ENCODE assay signal across 17 mouse cellular contexts in genomic region chr10:19904077-19904820, GRCm38 (mm10). TPM values are rescaled to one million over a fixed set of nuclear protein-coding genes. Genes with fewer than 3 reads are reported as not detected.
DNase-seq lines count a peak whose midpoint lies in the region; ATAC-seq and TF ChIP-seq lines count a peak whose summit lies in the region.
"Had no signal": no experiment of that assay in that cellular context is flagged by ENCODE, and none has a peak within 500 bp of the region (broad histone marks: within the 10 kb centered on the region; RNA-seq: fewer than 3 reads in every experiment).

No protein-coding gene starts in this region.

- no peaks in the 10 kb centered on the region for H3K9me3 ChIP-seq in limb, embryonic 14.5 days (ENCODE audit: control insufficient read depth, low read length)
- H3K9me3 ChIP-seq: hindbrain, embryonic 12.5 days; limb, embryonic 12.5 days; lung, embryonic 15.5 days; midbrain, embryonic 13.5 days had no signal

- no peak for TF ChIP-seq POLR2A in limb, embryonic 14.5 days (IDR thresholded peaks at IDR 0.05; ENCODE audit: borderline replicate concordance, extremely low read depth, insufficient read depth, insufficient read length)

- H3K4me3 ChIP-seq in limb, embryonic 14.5 days (replicated peaks; ENCODE audit: low read length) = no peak overlapping the region
- H3K4me3 ChIP-seq: heart, adult 2 months; hindbrain, embryonic 12.5 days; limb, embryonic 12.5 days; lung, embryonic 15.5 days; midbrain, embryonic 13.5 days had no signal

- H3K27ac ChIP-seq in limb, embryonic 14.5 days (replicated peaks; ENCODE audit: low read depth, low read length) = no peak overlapping the region
- H3K27ac ChIP-seq: heart, adult 2 months; hindbrain, embryonic 12.5 days; limb, embryonic 12.5 days; lung, embryonic 15.5 days; midbrain, embryonic 13.5 days had no signal

- H3K9ac ChIP-seq in limb, embryonic 14.5 days (ENCODE audit: low read depth, low read length, severe bottlenecking) = no peak overlapping the region
- H3K9ac ChIP-seq: hindbrain, embryonic 12.5 days; limb, embryonic 12.5 days; lung, embryonic 15.5 days; midbrain, embryonic 13.5 days had no signal

- H3K4me2 ChIP-seq in limb, embryonic 14.5 days (replicated peaks; ENCODE audit: low read depth, low read length, severe bottlenecking) = 0 out of 2 replicates have a peak overlapping the region, but pooled peaks have one; percentile 5
- H3K4me2 ChIP-seq: hindbrain, embryonic 12.5 days; limb, embryonic 12.5 days; lung, embryonic 15.5 days; midbrain, embryonic 13.5 days had no signal

- no peaks in the 10 kb centered on the region for H3K27me3 ChIP-seq in limb, embryonic 14.5 days (ENCODE audit: control insufficient read depth, insufficient read depth, low read length)
- H3K27me3 ChIP-seq: hindbrain, embryonic 12.5 days; limb, embryonic 12.5 days; lung, embryonic 15.5 days; midbrain, embryonic 13.5 days had no signal

- peak; percentile 53 for DNase-seq in layer of hippocampus, adult 11-12 months (ENCODE audit: low spot score)
- no peak for DNase-seq in layer of hippocampus, postnatal 25 days (ENCODE audit: extremely low spot score in 1 of 2, low spot score in 1 of 2)
- DNase-seq in cerebellum, adult 9-10 months = peak; percentile 55
- peak; percentile 63 for DNase-seq in gonadal fat pad, adult 2 months (ENCODE audit: low read depth)
- no peak for DNase-seq in limb, embryonic 14.5 days (ENCODE audit: low spot score)
- no peak for DNase-seq in kidney, adult 18-20 months
- no peak for DNase-seq in embryo, embryonic 11 days
- DNase-seq in adipocyte (ENCODE audit: low spot score) = no peak
- DNase-seq: adrenal gland, postnatal 14 days; heart, adult 2 months; kidney, adult 2 months; spleen, adult 18-20 months; thymus, adult 2 months had no signal

- H3K36me3 ChIP-seq in limb, embryonic 14.5 days (ENCODE audit: control insufficient read depth, insufficient read depth, low read length) = no peaks in the 10 kb centered on the region
- H3K36me3 ChIP-seq: midbrain, embryonic 13.5 days had no signal

- no peak for ATAC-seq in limb, embryonic 14.5 days (ENCODE audit: low FRiP score, low read depth)
- ATAC-seq: midbrain, embryonic 13.5 days had no signal

- 57% methylated on average over 13 of the region's 13 CpGs for WGBS in limb, embryonic 14.5 days

- H3K4me1 ChIP-seq in limb, embryonic 14.5 days (ENCODE audit: control insufficient read depth, insufficient read depth, low read length) = no peaks in the 10 kb centered on the region; the same call in 1 of the 2 replicates
- H3K4me1 ChIP-seq: hindbrain, embryonic 12.5 days; lung, embryonic 15.5 days; midbrain, embryonic 13.5 days had no signal

RNA-seq across cellular contexts. Expression of gene Pex7, which starts 3.2 kb away (rescaled TPM):
- total RNA-seq in layer of hippocampus, postnatal 25 days (2021) = 10 to 100 TPM; 21.9 to 23.2 TPM
- polyA plus RNA-seq in gonadal fat pad, adult 2 months (2012; rRNA removed) = 35.3 and 42.9 TPM in 2 replicates
- 19.2 and 19.7 TPM in 2 replicates for polyA plus RNA-seq in limb, embryonic 14.5 days (2012; rRNA removed)
- polyA plus RNA-seq in limb, embryonic 14.5 days (2014; fragmentation: Nextera tagmentation; extraction: Ambion mirVana) = 26.4 and 31.5 TPM in 2 replicates

RNA-seq across cellular contexts. Expression of gene Map3k5, which starts 30.0 kb away (rescaled TPM):
- 10 to 100 TPM; 22.6 to 23.5 TPM for total RNA-seq in layer of hippocampus, postnatal 25 days (2021)
- polyA plus RNA-seq in gonadal fat pad, adult 2 months (2012; rRNA removed) = 8.5 and 9.3 TPM in 2 replicates
- 3.0 and 3.5 TPM in 2 replicates for polyA plus RNA-seq in limb, embryonic 14.5 days (2012; rRNA removed)
- 2.0 and 2.4 TPM in 2 replicates for polyA plus RNA-seq in limb, embryonic 14.5 days (2014; fragmentation: Nextera tagmentation; extraction: Ambion mirVana)

RNA-seq across cellular contexts. Expression of gene Slc35d3, which starts 53.0 kb away (rescaled TPM):
- total RNA-seq in layer of hippocampus, postnatal 25 days (2021) = under 1 TPM; 0.44 to 0.70 TPM
- polyA plus RNA-seq in gonadal fat pad, adult 2 months (2012; rRNA removed) = 0.04 TPM in 1 of 2 replicates, not detected in the other
- polyA plus RNA-seq in limb, embryonic 14.5 days (2012; rRNA removed) = 2.3 and 2.5 TPM in 2 replicates
- polyA plus RNA-seq in limb, embryonic 14.5 days (2014; fragmentation: Nextera tagmentation; extraction: Ambion mirVana) = 1.4 and 1.6 TPM in 2 replicates
- total RNA-seq: heart, adult 2 months had no signal

Comparison
In these comparisons a context has a peak if more than half of its experiments do, and no peak if none do; other contexts are left out.
1. DNase-seq: peak in layer of hippocampus, adult 11-12 months (single experiment), cerebellum, adult 9-10 months (single experiment) and gonadal fat pad, adult 2 months (single experiment); none in layer of hippocampus, postnatal 25 days (0 of 2), limb, embryonic 14.5 days (single experiment), kidney, adult 18-20 months (single experiment), embryo, embryonic 11 days (single experiment) and adipocyte (single experiment).